Mouse (Mus musculus): ENCODE data around the gene Acox3. TPM values are rescaled to one million over a fixed set of nuclear protein-coding genes. Genes with fewer than 3 reads are reported as not detected.

Acox3 gene
- polyA plus RNA-seq, 1 experiment from 2014 or later: 15.1 TPM

- H3K4me2 ChIP-seq (ENCODE audit: low read depth, low read length): no peak overlapping the region
- peaks cover 34% of the 10 kb centered on the region for H3K36me3 ChIP-seq (ENCODE audit: control insufficient read depth, insufficient read depth, low read length)
- no peaks in the 10 kb centered on the region for H3K27me3 ChIP-seq (ENCODE audit: control insufficient read depth, insufficient read depth, low read length)
- ATAC-seq (ENCODE audit: insufficient read depth, low FRiP score): no peak
- no peaks in the 10 kb centered on the region for H3K4me1 ChIP-seq (ENCODE audit: control insufficient read depth, insufficient read depth, low read length)
- no peak overlapping the region for H3K4me3 ChIP-seq (replicated peaks; ENCODE audit: low read length)
- H3K9ac ChIP-seq (ENCODE audit: low read length): no peak overlapping the region
- 87% methylated on average over 4 of the region's 4 CpGs for WGBS
- H3K9me3 ChIP-seq (replicated peaks; ENCODE audit: control insufficient read depth, low read length): no peaks in the 10 kb centered on the region
- H3K27ac ChIP-seq (ENCODE audit: low read length): no peak overlapping the region
Observed at GRCm38 (mm10) chr5:35566632-35567031, 16.2 kb upstream of the Acox3 start.

- Histone ChIP-seq H3K9ac (ENCODE audit: low read length) (no peak overlapping the region), H3K9me3 (replicated peaks; ENCODE audit: control insufficient read depth, low read length) (no peaks in the 10 kb centered on the region), H3K27me3 (ENCODE audit: control insufficient read depth, insufficient read depth, low read length) (no peaks in the 10 kb centered on the region), H3K36me3 (ENCODE audit: control insufficient read depth, insufficient read depth, low read length) (peaks cover 22% of the 10 kb centered on the region), H3K4me2 (ENCODE audit: low read depth, low read length) (no peak overlapping the region), H3K27ac (ENCODE audit: low read length) (no peak overlapping the region), H3K4me3 (replicated peaks; ENCODE audit: low read length) (no peak overlapping the region), H3K4me1 (ENCODE audit: control insufficient read depth, insufficient read depth, low read length) (peaks cover 12% of the 10 kb centered on the region)
- ATAC-seq (ENCODE audit: insufficient read depth, low FRiP score): no peak
- WGBS: 82% methylated on average over 6 of the region's 6 CpGs
Observed at GRCm38 (mm10) chr5:35571546-35571945, 11.3 kb upstream of the Acox3 start.

DNA sequence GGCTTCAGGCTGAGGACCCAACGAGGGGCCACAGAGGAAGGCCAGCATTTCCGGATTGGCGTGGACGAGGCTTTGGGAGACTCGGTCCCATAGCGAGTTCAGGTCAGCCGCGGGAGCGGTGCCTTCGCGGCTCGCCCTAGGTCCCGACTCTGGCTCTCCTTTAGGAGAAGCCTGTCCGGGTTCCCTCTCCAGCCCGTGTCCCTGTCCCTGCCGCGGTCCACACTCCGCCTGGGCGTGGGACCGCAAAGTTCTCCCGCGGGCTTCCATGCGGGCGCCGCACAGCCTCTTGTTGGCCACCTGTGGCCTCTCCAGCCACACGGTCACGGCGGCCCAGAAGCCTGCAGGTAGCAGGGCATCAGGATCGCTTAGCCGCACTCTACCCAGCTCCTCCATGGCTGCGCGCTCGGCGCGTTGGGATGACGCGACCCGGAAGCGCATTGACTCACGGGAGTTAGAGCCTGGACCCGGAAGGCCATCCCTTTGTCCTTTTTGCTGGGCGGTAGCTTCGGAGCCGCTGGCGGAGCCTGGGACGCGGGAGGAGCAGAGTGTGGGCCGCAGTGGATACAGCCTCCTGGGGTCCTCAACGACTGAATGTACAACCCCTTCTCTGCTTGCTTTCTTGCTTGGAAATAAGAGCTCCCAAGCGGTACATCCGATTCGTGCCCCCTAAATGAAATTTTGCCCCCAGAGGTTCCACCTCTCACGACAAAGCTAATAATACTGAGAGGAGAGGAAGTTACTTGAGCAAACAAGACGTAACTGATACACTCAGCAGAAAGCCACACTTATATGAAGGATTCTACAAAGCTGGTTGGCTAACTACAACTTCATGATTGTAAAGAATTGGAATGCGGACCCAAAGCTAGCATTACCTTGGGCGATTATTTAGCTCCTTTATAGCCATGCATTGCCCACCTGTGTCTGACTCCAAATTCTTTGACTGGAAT lies 7.9 kb upstream of the Acox3 start, which contains the start of gene Trmt44:
Gene Trmt44 (minus strand): TSS at position 418 of the 947 bp plus-strand sequence.
- ATAC-seq (ENCODE audit: insufficient read depth, low FRiP score): peak; percentile 96
- H3K9me3 ChIP-seq (replicated peaks; ENCODE audit: control insufficient read depth, low read length): no peaks in the 10 kb centered on the region
- peaks cover 16% of the 10 kb centered on the region for H3K36me3 ChIP-seq (ENCODE audit: control insufficient read depth, insufficient read depth, low read length)
- peaks cover 12% of the 10 kb centered on the region for H3K4me1 ChIP-seq (ENCODE audit: control insufficient read depth, insufficient read depth, low read length)
- H3K27me3 ChIP-seq (ENCODE audit: control insufficient read depth, insufficient read depth, low read length): no peaks in the 10 kb centered on the region
- peak within 1 kb of the TSS; percentile 90 for H3K9ac ChIP-seq (ENCODE audit: low read length)
- peak within 1 kb of the TSS; percentile 78 for H3K4me3 ChIP-seq (replicated peaks; ENCODE audit: low read length)
- H3K4me2 ChIP-seq (ENCODE audit: low read depth, low read length): peak within 1 kb of the TSS; percentile 85
- WGBS: 3% methylated on average over 56 of the region's 56 CpGs
- peak within 1 kb of the TSS; percentile 79 for H3K27ac ChIP-seq (ENCODE audit: low read length)

DNA sequence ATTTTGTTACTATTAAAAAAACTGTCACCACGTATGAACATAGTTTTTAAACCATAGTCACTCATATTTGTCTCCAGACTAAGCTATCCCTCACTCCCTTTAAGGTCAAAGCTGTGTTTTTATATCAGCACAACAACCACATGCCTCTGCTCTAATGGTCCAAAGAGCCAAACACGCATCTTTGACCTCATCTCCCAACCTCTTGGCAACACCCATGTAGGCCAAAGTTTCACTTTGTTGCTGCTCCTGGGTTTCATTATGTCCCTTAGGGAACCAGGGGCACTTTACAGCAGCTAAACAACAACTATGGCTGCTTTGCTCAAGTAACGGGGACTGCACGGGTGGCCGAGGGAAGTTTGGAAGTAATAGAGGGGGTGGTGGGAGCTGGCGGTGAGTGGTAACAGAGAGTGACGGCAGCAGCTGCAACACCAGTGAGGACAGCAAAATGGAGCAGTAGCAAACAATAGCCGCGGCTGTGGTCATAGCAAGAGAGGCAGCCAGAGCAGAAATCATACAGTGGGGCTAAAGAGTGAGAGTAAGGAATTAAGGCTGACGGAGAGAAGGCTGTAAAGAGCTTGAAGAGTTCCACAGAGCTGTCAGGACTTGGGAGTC lies 6.3 kb upstream of the Acox3 start:
- peaks cover 12% of the 10 kb centered on the region for H3K4me1 ChIP-seq (ENCODE audit: control insufficient read depth, insufficient read depth, low read length)
- WGBS: 89% methylated on average over 10 of the region's 10 CpGs
- H3K27ac ChIP-seq (ENCODE audit: low read length): no peak overlapping the region
- no peaks in the 10 kb centered on the region for H3K9me3 ChIP-seq (replicated peaks; ENCODE audit: control insufficient read depth, low read length)
- no peak overlapping the region for H3K4me3 ChIP-seq (replicated peaks; ENCODE audit: low read length)
- ATAC-seq (ENCODE audit: insufficient read depth, low FRiP score): no peak
- no peaks in the 10 kb centered on the region for H3K27me3 ChIP-seq (ENCODE audit: control insufficient read depth, insufficient read depth, low read length)
- no peak overlapping the region for H3K9ac ChIP-seq (ENCODE audit: low read length)
- no peak overlapping the region for H3K4me2 ChIP-seq (ENCODE audit: low read depth, low read length)
- peaks cover 8% of the 10 kb centered on the region for H3K36me3 ChIP-seq (ENCODE audit: control insufficient read depth, insufficient read depth, low read length)

- no peak for ATAC-seq (ENCODE audit: insufficient read depth, low FRiP score)
- 73% methylated on average over 2 of the region's 2 CpGs for WGBS
- no peaks in the 10 kb centered on the region for H3K36me3 ChIP-seq (ENCODE audit: control insufficient read depth, insufficient read depth, low read length)
Observed at GRCm38 (mm10) chr5:35578411-35578810, 4.4 kb upstream of the Acox3 start.

GRCm38 (mm10) chr5:35579247-35579893 lies 3.5 kb upstream of the Acox3 start:
- H3K4me3 ChIP-seq (replicated peaks; ENCODE audit: low read length): no peak overlapping the region
- 36% methylated on average over 5 of the region's 5 CpGs for WGBS
- H3K27ac ChIP-seq (ENCODE audit: low read length): no peak overlapping the region
- no peak overlapping the region for H3K4me2 ChIP-seq (ENCODE audit: low read depth, low read length)
- peaks cover 14% of the 10 kb centered on the region for H3K4me1 ChIP-seq (ENCODE audit: control insufficient read depth, insufficient read depth, low read length)
- H3K9ac ChIP-seq (ENCODE audit: low read length): no peak overlapping the region
- no peaks in the 10 kb centered on the region for H3K9me3 ChIP-seq (replicated peaks; ENCODE audit: control insufficient read depth, low read length)
- no peak for ATAC-seq (ENCODE audit: insufficient read depth, low FRiP score)
- H3K27me3 ChIP-seq (ENCODE audit: control insufficient read depth, insufficient read depth, low read length): no peaks in the 10 kb centered on the region
- H3K36me3 ChIP-seq (ENCODE audit: control insufficient read depth, insufficient read depth, low read length): no peaks in the 10 kb centered on the region

More at GRCm38 (mm10) chr5:35578411-35578810, 4.4 kb upstream of the Acox3 start:
- Histone ChIP-seq H3K27me3 (ENCODE audit: control insufficient read depth, insufficient read depth, low read length) (no peaks in the 10 kb centered on the region), H3K4me1 (ENCODE audit: control insufficient read depth, insufficient read depth, low read length) (peaks cover 17% of the 10 kb centered on the region), H3K9ac (ENCODE audit: low read length) (no peak overlapping the region), H3K4me2 (ENCODE audit: low read depth, low read length) (no peak overlapping the region), H3K4me3 (replicated peaks; ENCODE audit: low read length) (no peak overlapping the region), H3K9me3 (replicated peaks; ENCODE audit: control insufficient read depth, low read length) (no peaks in the 10 kb centered on the region), H3K27ac (ENCODE audit: low read length) (no peak overlapping the region)

- no peak overlapping the region for H3K9ac ChIP-seq (ENCODE audit: low read length)
- no peak for ATAC-seq (ENCODE audit: insufficient read depth, low FRiP score)
- H3K4me3 ChIP-seq (replicated peaks; ENCODE audit: low read length): no peak overlapping the region
- no peaks in the 10 kb centered on the region for H3K36me3 ChIP-seq (ENCODE audit: control insufficient read depth, insufficient read depth, low read length)
- H3K4me1 ChIP-seq (ENCODE audit: control insufficient read depth, insufficient read depth, low read length): peaks cover 11% of the 10 kb centered on the region
- no peak overlapping the region for H3K4me2 ChIP-seq (ENCODE audit: low read depth, low read length)
- H3K27ac ChIP-seq (ENCODE audit: low read length): no peak overlapping the region
- 43% methylated on average over 3 of the region's 3 CpGs for WGBS
- no peaks in the 10 kb centered on the region for H3K27me3 ChIP-seq (ENCODE audit: control insufficient read depth, insufficient read depth, low read length)
- no peaks in the 10 kb centered on the region for H3K9me3 ChIP-seq (replicated peaks; ENCODE audit: control insufficient read depth, low read length)
Observed at GRCm38 (mm10) chr5:35580156-35580922, 2.5 kb upstream of the Acox3 start.

DNA sequence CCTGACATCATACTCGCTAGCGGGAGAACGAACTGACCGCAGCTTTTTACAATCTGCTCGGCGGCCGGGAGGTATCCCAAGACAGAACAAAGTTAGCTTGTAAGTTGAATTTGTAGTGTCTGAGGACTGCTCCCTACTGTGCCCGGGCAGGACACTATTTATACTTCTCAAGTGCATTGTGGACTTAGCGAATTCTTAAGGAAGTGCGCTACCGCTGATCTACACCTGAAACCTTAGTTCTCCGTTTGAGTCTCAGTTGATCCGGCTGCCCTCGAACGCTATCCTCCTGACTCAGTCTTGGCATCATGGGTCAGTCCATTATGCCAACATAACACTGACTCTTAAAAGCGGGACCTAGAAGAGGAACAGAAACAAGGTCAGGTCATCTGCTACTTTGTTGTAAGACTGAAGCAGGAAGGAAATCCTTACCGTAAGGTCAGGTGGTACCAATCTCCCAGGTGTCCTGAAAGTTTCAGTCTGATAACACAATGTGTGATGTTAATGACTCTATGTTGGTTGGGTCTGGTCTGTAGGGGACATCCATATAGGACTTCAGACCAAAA lies 462 bp downstream of the Acox3 start:
- WGBS: 2% methylated on average over 17 of the region's 17 CpGs
- peak overlapping the region; percentile 76 for H3K27ac ChIP-seq (ENCODE audit: low read length)
- ATAC-seq (ENCODE audit: insufficient read depth, low FRiP score): no peak

More for the DNA sequence above, 462 bp downstream of the Acox3 start:
- H3K4me2 ChIP-seq (ENCODE audit: low read depth, low read length): peak overlapping the region; percentile 79
- peaks cover 9% of the 10 kb centered on the region for H3K4me1 ChIP-seq (ENCODE audit: control insufficient read depth, insufficient read depth, low read length)
- peak overlapping the region; percentile 73 for H3K4me3 ChIP-seq (replicated peaks; ENCODE audit: low read length)
- H3K36me3 ChIP-seq (ENCODE audit: control insufficient read depth, insufficient read depth, low read length): no peaks in the 10 kb centered on the region
- no peaks in the 10 kb centered on the region for H3K9me3 ChIP-seq (replicated peaks; ENCODE audit: control insufficient read depth, low read length)
- H3K27me3 ChIP-seq (ENCODE audit: control insufficient read depth, insufficient read depth, low read length): no peaks in the 10 kb centered on the region
- H3K9ac ChIP-seq (ENCODE audit: low read length): peak overlapping the region; percentile 77
